In genomic region chr7:25710519-25711130, GRCm38 (mm10) we compare ENCODE assay signal across 9 mouse cellular contexts. TPM values are rescaled to one million over a fixed set of nuclear protein-coding genes. Genes with fewer than 3 reads are reported as not detected.
A peak's percentile ranks its signal among the peaks of the same experiment; 100 is the strongest.
DNase-seq lines count a peak whose midpoint lies in the region; ATAC-seq and TF ChIP-seq lines count a peak whose summit lies in the region.
"Had no signal": no experiment of that assay in that cellular context is flagged by ENCODE, and none has a peak within 500 bp of the region (broad histone marks: within the 10 kb centered on the region; RNA-seq: fewer than 3 reads in every experiment).

No protein-coding gene starts in this region.

- H3K9me3 ChIP-seq in embryonic facial prominence, embryonic 12.5 days, result no peaks in the 10 kb centered on the region
- H3K9me3 ChIP-seq in hindbrain, postnatal 0 days (ENCODE audit: low read length), result no peaks in the 10 kb centered on the region
- no peaks in the 10 kb centered on the region for H3K9me3 ChIP-seq in midbrain, embryonic 12.5 days

- peak overlapping the region; percentile 58 for H3K4me3 ChIP-seq in gastrocnemius, adult 2 months
- no peak overlapping the region for H3K4me3 ChIP-seq in embryonic facial prominence, embryonic 12.5 days
- no peak overlapping the region for H3K4me3 ChIP-seq in hindbrain, postnatal 0 days (ENCODE audit: low read length)
- H3K4me3 ChIP-seq in midbrain, embryonic 12.5 days, result no peak overlapping the region

- peak overlapping the region; percentile 84 for H3K27ac ChIP-seq in gastrocnemius, adult 2 months
- peak overlapping the region; percentile 58 for H3K27ac ChIP-seq in embryonic facial prominence, embryonic 12.5 days
- no peak overlapping the region for H3K27ac ChIP-seq in hindbrain, postnatal 0 days
- H3K27ac ChIP-seq in midbrain, embryonic 12.5 days (replicated peaks), result 0 out of 2 replicates have a peak overlapping the region, but pooled peaks have one; percentile 2

- H3K4me1 ChIP-seq in embryonic facial prominence, embryonic 12.5 days, result peaks cover 42% of the 10 kb centered on the region
- H3K4me1 ChIP-seq in hindbrain, postnatal 0 days (ENCODE audit: insufficient read depth, low read length), result peaks cover 15% of the 10 kb centered on the region
- H3K4me1 ChIP-seq in midbrain, embryonic 12.5 days, result peaks cover 20% of the 10 kb centered on the region

- peak overlapping the region; percentile 38 for H3K9ac ChIP-seq in embryonic facial prominence, embryonic 12.5 days
- 0 out of 2 replicates have a peak overlapping the region, but pooled peaks have one; percentile 28 for H3K9ac ChIP-seq in hindbrain, postnatal 0 days (replicated peaks; ENCODE audit: low read length)
- H3K9ac ChIP-seq in midbrain, embryonic 12.5 days (replicated peaks), result peak overlapping the region; percentile 31; the same call in 1 of the 2 replicates

- no peak for TF ChIP-seq CTCF in gastrocnemius, adult 2 months (IDR thresholded peaks at IDR 0.05)
- no peak for TF ChIP-seq CTCF in hindbrain, postnatal 0 days (IDR thresholded peaks at IDR 0.05; ENCODE audit: low read depth)

- peak; percentile 43 for DNase-seq in gastrocnemius, adult 2 months
- no peak for DNase-seq in gastrocnemius, postnatal 10 days
- DNase-seq in B cell, adult 2 months, result peak; percentile 44 to 50
- no peak for DNase-seq in hindbrain, postnatal 0 days (ENCODE audit: low spot score)
- no peak for DNase-seq in ovary, postnatal 14 days (ENCODE audit: low spot score)
- DNase-seq in thymus, postnatal 25 days, result no peak

- intact Hi-C loops in gastrocnemius, adult 2 months (cut with DNase I), result no loop called here

- H3K27me3 ChIP-seq in embryonic facial prominence, embryonic 12.5 days, result no peaks in the 10 kb centered on the region
- H3K27me3 ChIP-seq in hindbrain, postnatal 0 days (ENCODE audit: insufficient read depth, low read length), result no peaks in the 10 kb centered on the region
- H3K27me3 ChIP-seq in midbrain, embryonic 12.5 days, result peaks cover 11% of the 10 kb centered on the region

- peak overlapping the region; percentile 27 for H3K4me2 ChIP-seq in embryonic facial prominence, embryonic 12.5 days (replicated peaks)
- peak overlapping the region; percentile 23; the same call in 1 of the 2 replicates for H3K4me2 ChIP-seq in hindbrain, postnatal 0 days (ENCODE audit: low read depth, low read length)
- 0 out of 2 replicates have a peak overlapping the region, but pooled peaks have one; percentile 28 for H3K4me2 ChIP-seq in midbrain, embryonic 12.5 days (replicated peaks)

- ATAC-seq in embryonic facial prominence, embryonic 12.5 days (ENCODE audit: insufficient number of reproducible peaks, insufficient read depth, low FRiP score, low TSS enrichment), result no peak
- peak; percentile 11; the same call in 1 of the 2 replicates for ATAC-seq in hindbrain, postnatal 0 days
- peak; percentile 52 for ATAC-seq in midbrain, embryonic 12.5 days (ENCODE audit: low FRiP score, low read depth)

- WGBS in embryonic facial prominence, embryonic 12.5 days, result 10% methylated on average over 6 of the region's 7 CpGs
- 13% methylated on average over 5 of the region's 7 CpGs for WGBS in hindbrain, postnatal 0 days
- WGBS in midbrain, embryonic 12.5 days, result 2% methylated on average over 7 of the region's 7 CpGs

- H3K36me3 ChIP-seq in embryonic facial prominence, embryonic 12.5 days, result peaks cover 29% of the 10 kb centered on the region
- peaks cover 24% of the 10 kb centered on the region for H3K36me3 ChIP-seq in hindbrain, postnatal 0 days (ENCODE audit: insufficient read depth, low read length)
- H3K36me3 ChIP-seq in midbrain, embryonic 12.5 days, result peaks cover 42% of the 10 kb centered on the region

RNA-seq across cellular contexts. Expression of gene Ccdc97, which starts 8.3 kb away (rescaled TPM):
- total RNA-seq in gastrocnemius, adult 2 months (2021), result 10 to 100 TPM; 39.4 to 44.3 TPM
- total RNA-seq in gastrocnemius, postnatal 10 days (2021), result 10 to 100 TPM; 31.9 to 39.6 TPM
- polyA plus RNA-seq in embryonic facial prominence, embryonic 12.5 days (2016; fragmentation: Nextera tagmentation; extraction: Ambion mirVana), result 23.7 and 24.6 TPM in 2 replicates
- 41.2 and 43.1 TPM in 2 replicates for total RNA-seq in hindbrain, postnatal 0 days (2014; rRNA removed)
- polyA plus RNA-seq in hindbrain, postnatal 0 days (2015; fragmentation: Nextera tagmentation; extraction: Ambion mirVana), result 23.1 and 26.6 TPM in 2 replicates
- polyA plus RNA-seq in midbrain, embryonic 12.5 days (2016; fragmentation: Nextera tagmentation; extraction: Ambion mirVana), result 32.8 and 33.2 TPM in 2 replicates

RNA-seq across cellular contexts. Expression of gene Tgfb1, which starts 23.8 kb away (rescaled TPM):
- total RNA-seq in gastrocnemius, adult 2 months (2021), result 1 to 10 TPM; 4.6 to 6.6 TPM
- total RNA-seq in gastrocnemius, postnatal 10 days (2021), result 10 to 100 TPM; 15.2 to 25.6 TPM
- polyA plus RNA-seq in embryonic facial prominence, embryonic 12.5 days (2016; fragmentation: Nextera tagmentation; extraction: Ambion mirVana), result 2.5 and 3.6 TPM in 2 replicates
- 2.3 and 2.4 TPM in 2 replicates for total RNA-seq in hindbrain, postnatal 0 days (2014; rRNA removed)
- 0.76 and 0.98 TPM in 2 replicates for polyA plus RNA-seq in hindbrain, postnatal 0 days (2015; fragmentation: Nextera tagmentation; extraction: Ambion mirVana)
- 1.3 and 1.6 TPM in 2 replicates for polyA plus RNA-seq in midbrain, embryonic 12.5 days (2016; fragmentation: Nextera tagmentation; extraction: Ambion mirVana)

RNA-seq across cellular contexts. Expression of gene B9d2, which starts 30.0 kb away (rescaled TPM):
- total RNA-seq in gastrocnemius, adult 2 months (2021), result 1 to 10 TPM; 8.7 to 9.7 TPM
- total RNA-seq in gastrocnemius, postnatal 10 days (2021), result 10 to 100 TPM; 10.5 to 10.9 TPM
- 27.8 and 28.7 TPM in 2 replicates for polyA plus RNA-seq in embryonic facial prominence, embryonic 12.5 days (2016; fragmentation: Nextera tagmentation; extraction: Ambion mirVana)
- 29.5 and 51.3 TPM in 2 replicates for total RNA-seq in hindbrain, postnatal 0 days (2014; rRNA removed)
- 50.8 and 55.6 TPM in 2 replicates for polyA plus RNA-seq in hindbrain, postnatal 0 days (2015; fragmentation: Nextera tagmentation; extraction: Ambion mirVana)
- 29.0 and 33.9 TPM in 2 replicates for polyA plus RNA-seq in midbrain, embryonic 12.5 days (2016; fragmentation: Nextera tagmentation; extraction: Ambion mirVana)

RNA-seq across cellular contexts. Expression of gene Tmem91, which starts 35.7 kb away (rescaled TPM):
- total RNA-seq in gastrocnemius, adult 2 months (2021), result not detected
- under 1 TPM; 0.45 to 0.47 TPM for total RNA-seq in gastrocnemius, postnatal 10 days (2021)
- polyA plus RNA-seq in embryonic facial prominence, embryonic 12.5 days (2016; fragmentation: Nextera tagmentation; extraction: Ambion mirVana), result 3.7 and 3.8 TPM in 2 replicates
- 62.1 and 115 TPM in 2 replicates for total RNA-seq in hindbrain, postnatal 0 days (2014; rRNA removed)
- 182 and 185 TPM in 2 replicates for polyA plus RNA-seq in hindbrain, postnatal 0 days (2015; fragmentation: Nextera tagmentation; extraction: Ambion mirVana)
- polyA plus RNA-seq in midbrain, embryonic 12.5 days (2016; fragmentation: Nextera tagmentation; extraction: Ambion mirVana), result 3.1 and 3.9 TPM in 2 replicates
- total RNA-seq: gastrocnemius, postnatal 36 days had no signal

RNA-seq across cellular contexts. Expression of gene Hnrnpul1, which starts 43.9 kb away (rescaled TPM):
- total RNA-seq in gastrocnemius, adult 2 months (2021), result 10 to 100 TPM; 66.3 to 72.8 TPM
- total RNA-seq in gastrocnemius, postnatal 10 days (2021), result 10 to 100 TPM; 91.8 to 98.1 TPM
- 68.1 and 72.8 TPM in 2 replicates for polyA plus RNA-seq in embryonic facial prominence, embryonic 12.5 days (2016; fragmentation: Nextera tagmentation; extraction: Ambion mirVana)
- 116 and 128 TPM in 2 replicates for total RNA-seq in hindbrain, postnatal 0 days (2014; rRNA removed)
- 43.4 and 44.6 TPM in 2 replicates for polyA plus RNA-seq in hindbrain, postnatal 0 days (2015; fragmentation: Nextera tagmentation; extraction: Ambion mirVana)
- polyA plus RNA-seq in midbrain, embryonic 12.5 days (2016; fragmentation: Nextera tagmentation; extraction: Ambion mirVana), result 70.0 and 80.5 TPM in 2 replicates

Comparison
In these comparisons a context has a peak if more than half of its experiments do, and no peak if none do; other contexts are left out.
1. DNase-seq: peak in gastrocnemius, adult 2 months (single experiment) and B cell, adult 2 months (2 of 2); none in gastrocnemius, postnatal 10 days (single experiment), hindbrain, postnatal 0 days (single experiment), ovary, postnatal 14 days (single experiment) and thymus, postnatal 25 days (single experiment).
2. Peak in every context shown above with its lines, with median percentiles within 50 percentile points of each other: H3K4me2 ChIP-seq and H3K9ac ChIP-seq.